8 mouse cellular contexts compared by ENCODE assay signal in the genomic region with DNA sequence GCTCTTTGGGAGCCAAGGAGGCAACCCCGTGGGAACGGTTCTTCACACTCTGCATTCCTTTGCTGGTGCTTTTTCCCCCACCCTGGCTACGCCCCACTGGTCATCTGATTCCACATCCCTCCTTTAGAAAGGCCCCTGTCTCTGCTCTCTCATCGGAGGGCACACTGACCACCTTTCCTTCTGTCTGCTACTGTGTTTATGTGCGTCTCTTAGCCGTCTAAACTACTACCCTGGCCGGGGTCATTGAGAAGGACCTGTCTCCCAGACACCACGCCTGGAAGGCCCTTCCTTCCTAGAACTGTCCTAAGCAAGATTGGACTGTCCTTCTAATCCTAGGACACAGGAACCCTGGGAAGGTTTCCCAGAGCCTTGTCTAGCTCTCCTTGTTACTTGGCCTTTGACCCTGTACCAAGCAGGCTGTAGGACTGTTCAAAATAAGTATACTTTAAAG. TPM values are rescaled to one million over a fixed set of nuclear protein-coding genes. Genes with fewer than 3 reads are reported as not detected.
DNase-seq lines count a peak whose midpoint lies in the region; ATAC-seq and TF ChIP-seq lines count a peak whose summit lies in the region.

No protein-coding gene starts in this region.

- H3K9ac ChIP-seq in heart, embryonic 16.5 days (ENCODE audit: low read length) = peak overlapping the region; percentile 81
- no peak overlapping the region; the same call in 1 of the 2 replicates for H3K9ac ChIP-seq in liver, embryonic 11.5 days (ENCODE audit: low read depth, low read length)

- peaks cover 2% of the 10 kb centered on the region; the same call in 1 of the 2 replicates for H3K27me3 ChIP-seq in heart, embryonic 16.5 days (ENCODE audit: control insufficient read depth, insufficient read depth, low read length)
- peaks cover 14% of the 10 kb centered on the region for H3K27me3 ChIP-seq in liver, embryonic 11.5 days (replicated peaks; ENCODE audit: control insufficient read depth, insufficient read depth, low read length)
- H3K27me3 ChIP-seq in small intestine, adult 2 months (ENCODE audit: control insufficient read depth, insufficient read depth, low read length) = 0 out of 2 replicates have a peak, but pooled peaks cover 3% of the 10 kb centered on the region

- peaks cover 5% of the 10 kb centered on the region for H3K4me1 ChIP-seq in cortical plate, adult 2 months (ENCODE audit: control insufficient read depth, insufficient read depth, low read length)
- peaks cover 27% of the 10 kb centered on the region for H3K4me1 ChIP-seq in heart, embryonic 16.5 days (ENCODE audit: control insufficient read depth, insufficient read depth, low read length)
- H3K4me1 ChIP-seq in liver, embryonic 11.5 days (replicated peaks; ENCODE audit: control insufficient read depth, insufficient read depth, low read length) = no peaks in the 10 kb centered on the region
- no peaks in the 10 kb centered on the region for H3K4me1 ChIP-seq in small intestine, adult 2 months (ENCODE audit: control insufficient read depth, insufficient read depth, insufficient read length, low read length)

- peak overlapping the region; percentile 95 for H3K4me2 ChIP-seq in heart, embryonic 16.5 days (ENCODE audit: low read depth, low read length)
- H3K4me2 ChIP-seq in liver, embryonic 11.5 days = peak overlapping the region; percentile 79

- no peak overlapping the region for H3K27ac ChIP-seq in cortical plate, adult 2 months (ENCODE audit: insufficient read depth, low read length)
- H3K27ac ChIP-seq in heart, embryonic 16.5 days (ENCODE audit: low read length) = peak overlapping the region; percentile 29; the same call in 1 of the 2 replicates
- no peak overlapping the region for H3K27ac ChIP-seq in liver, embryonic 11.5 days (ENCODE audit: low read depth, low read length)
- H3K27ac ChIP-seq in small intestine, adult 2 months (ENCODE audit: insufficient read depth, low read depth, low read length) = no peak overlapping the region

- no peaks in the 10 kb centered on the region for H3K36me3 ChIP-seq in heart, embryonic 16.5 days (ENCODE audit: control insufficient read depth, insufficient read depth)
- no peaks in the 10 kb centered on the region for H3K36me3 ChIP-seq in liver, embryonic 11.5 days (ENCODE audit: control insufficient read depth, insufficient read depth, low read length)
- H3K36me3 ChIP-seq in small intestine, adult 2 months (ENCODE audit: control insufficient read depth, insufficient read depth, low read length) = no peaks in the 10 kb centered on the region

- peak; percentile 40 for DNase-seq in adrenal gland, postnatal 14 days
- no peak for DNase-seq in adrenal gland, adult 18-20 months (ENCODE audit: low spot score in 2 of 2)
- no peak for DNase-seq in liver, embryonic 11.5 days (ENCODE audit: low spot score)
- no peak for DNase-seq in right cerebral cortex, postnatal 14 days
- DNase-seq in layer of hippocampus, adult 9-10 months (ENCODE audit: low spot score) = no peak

- H3K9me3 ChIP-seq in heart, embryonic 16.5 days (replicated peaks; ENCODE audit: control insufficient read depth, low read length) = no peaks in the 10 kb centered on the region
- no peaks in the 10 kb centered on the region for H3K9me3 ChIP-seq in liver, embryonic 11.5 days (ENCODE audit: control insufficient read depth, low read length)

- no peak for ATAC-seq in heart, embryonic 16.5 days (replicated peaks; ENCODE audit: extremely low read depth, insufficient read depth, low FRiP score)
- ATAC-seq in liver, embryonic 11.5 days (replicated peaks; ENCODE audit: low FRiP score) = 0 out of 2 replicates have a peak, but pooled peaks have one; percentile 6

- 41% methylated on average over 8 of the region's 8 CpGs for WGBS in heart, embryonic 16.5 days
- WGBS in liver, embryonic 11.5 days = 36% methylated on average over 8 of the region's 8 CpGs
- WGBS in small intestine, adult 2 months = 51% methylated on average over 8 of the region's 8 CpGs

- H3K4me3 ChIP-seq in cortical plate, adult 2 months (ENCODE audit: insufficient read depth, low read length) = peak overlapping the region; percentile 94
- H3K4me3 ChIP-seq in heart, embryonic 16.5 days (ENCODE audit: low read length) = peak overlapping the region; percentile 78
- H3K4me3 ChIP-seq in liver, embryonic 11.5 days (ENCODE audit: low read depth, low read length) = peak overlapping the region; percentile 72
- peak overlapping the region; percentile 90 for H3K4me3 ChIP-seq in small intestine, adult 2 months (ENCODE audit: low read depth, low read length)

- TF ChIP-seq CTCF in cortical plate, adult 2 months (IDR thresholded peaks at IDR 0.05; ENCODE audit: extremely low read depth, insufficient read depth, low read length) = no peak
- TF ChIP-seq CTCF in small intestine, adult 2 months (IDR thresholded peaks at IDR 0.05; ENCODE audit: extremely low read depth, insufficient read length, insufficient replicate concordance, low read depth, low read length) = no peak

- TF ChIP-seq POLR2A in cortical plate, adult 2 months (IDR thresholded peaks at IDR 0.05; ENCODE audit: extremely low read depth, insufficient read depth, low read length) = no peak
- no peak for TF ChIP-seq POLR2A in small intestine, adult 2 months (IDR thresholded peaks at IDR 0.05; ENCODE audit: low read depth, low read length)

RNA-seq across cellular contexts. Expression of a gene that starts 1.1 kb away (rescaled TPM):
- total RNA-seq in adrenal gland, postnatal 14 days (2021) = 24.1 and 33.5 TPM in 2 replicates
- total RNA-seq in adrenal gland, adult 18-20 months (2021) = 10 to 100 TPM; 18.6 to 19.2 TPM
- 17.5 and 17.7 TPM in 2 replicates for polyA plus RNA-seq in cortical plate, adult 2 months (2012; rRNA removed)
- 12.1 and 14.6 TPM in 2 replicates for polyA plus RNA-seq in heart, embryonic 16.5 days (2015; fragmentation: Nextera tagmentation; extraction: Ambion mirVana)
- 5.9 and 7.4 TPM in 2 replicates for polyA plus RNA-seq in liver, embryonic 11.5 days (2014; fragmentation: Nextera tagmentation; extraction: Ambion mirVana)
- 2.5 and 3.4 TPM in 2 replicates for polyA plus RNA-seq in small intestine, adult 2 months (2012; rRNA removed)

RNA-seq across cellular contexts. Expression of a gene that starts 42.3 kb away (rescaled TPM):
- 26.6 and 27.1 TPM in 2 replicates for total RNA-seq in adrenal gland, postnatal 14 days (2021)
- 10 to 100 TPM; 12.3 to 17.7 TPM for total RNA-seq in adrenal gland, adult 18-20 months (2021)
- 0.81 and 0.94 TPM in 2 replicates for polyA plus RNA-seq in cortical plate, adult 2 months (2012; rRNA removed)
- 1.9 and 2.4 TPM in 2 replicates for polyA plus RNA-seq in heart, embryonic 16.5 days (2015; fragmentation: Nextera tagmentation; extraction: Ambion mirVana)
- polyA plus RNA-seq in liver, embryonic 11.5 days (2014; fragmentation: Nextera tagmentation; extraction: Ambion mirVana) = 0.44 and 1.6 TPM in 2 replicates
- 1.3 and 6.6 TPM in 2 replicates for polyA plus RNA-seq in small intestine, adult 2 months (2012; rRNA removed)

RNA-seq across cellular contexts. Expression of a gene that starts 55.0 kb away (rescaled TPM):
- 17.1 and 18.2 TPM in 2 replicates for total RNA-seq in adrenal gland, postnatal 14 days (2021)
- total RNA-seq in adrenal gland, adult 18-20 months (2021) = 10 to 100 TPM; 10.2 to 17.1 TPM
- 15.8 and 16.7 TPM in 2 replicates for polyA plus RNA-seq in cortical plate, adult 2 months (2012; rRNA removed)
- 3.1 and 4.1 TPM in 2 replicates for polyA plus RNA-seq in heart, embryonic 16.5 days (2015; fragmentation: Nextera tagmentation; extraction: Ambion mirVana)
- polyA plus RNA-seq in liver, embryonic 11.5 days (2014; fragmentation: Nextera tagmentation; extraction: Ambion mirVana) = 8.7 and 12.9 TPM in 2 replicates
- polyA plus RNA-seq in small intestine, adult 2 months (2012; rRNA removed) = 10.5 and 43.6 TPM in 2 replicates
